Comparison of ENCODE assay signal across 26 mouse cellular contexts in the genomic region with DNA sequence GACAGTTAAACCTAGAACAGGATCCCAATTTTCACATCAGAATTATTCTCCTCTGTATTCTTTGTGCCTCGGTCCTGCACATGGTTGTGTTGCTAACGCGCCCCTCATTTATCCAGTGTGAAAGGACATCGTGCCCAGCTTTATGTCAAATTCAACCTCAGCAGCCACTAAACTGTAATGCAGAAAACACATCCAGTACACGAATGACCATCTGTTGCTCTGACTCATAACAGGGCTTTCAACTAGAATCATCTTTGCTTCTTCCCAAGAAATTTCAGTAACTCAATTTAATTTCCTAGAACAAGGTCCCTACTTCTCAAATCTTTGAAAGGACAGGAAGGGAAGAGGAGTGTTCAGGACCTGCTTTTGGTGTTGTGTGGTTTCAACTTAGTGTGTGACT.
"Had no signal": no experiment of that assay in that cellular context is flagged by ENCODE, and none has a peak within 500 bp of the region (broad histone marks: within the 10 kb centered on the region; RNA-seq: fewer than 3 reads in every experiment).

No protein-coding gene starts in this region.

- H3K9ac ChIP-seq: heart, embryonic 12.5 days; heart, embryonic 13.5 days; heart, embryonic 15.5 days; hindbrain, embryonic 12.5 days; hindbrain, embryonic 13.5 days; hindbrain, embryonic 14.5 days; hindbrain, embryonic 15.5 days; intestine, embryonic 15.5 days; kidney, embryonic 15.5 days had no signal

- H3K4me2 ChIP-seq: heart, embryonic 11.5 days; heart, embryonic 12.5 days; heart, embryonic 13.5 days; heart, embryonic 15.5 days; hindbrain, embryonic 12.5 days; hindbrain, embryonic 13.5 days; hindbrain, embryonic 14.5 days; hindbrain, embryonic 15.5 days; intestine, embryonic 15.5 days; kidney, embryonic 15.5 days had no signal

- H3K4me3 ChIP-seq: heart, embryonic 10.5 days; heart, embryonic 12.5 days; heart, embryonic 13.5 days; heart, embryonic 15.5 days; hindbrain, embryonic 10.5 days; hindbrain, embryonic 12.5 days; hindbrain, embryonic 13.5 days; hindbrain, embryonic 15.5 days; intestine, embryonic 15.5 days; kidney, embryonic 15.5 days; left cerebral cortex, adult 2 months had no signal

- H3K27ac ChIP-seq: heart, embryonic 10.5 days; heart, embryonic 13.5 days; heart, embryonic 15.5 days; hindbrain, embryonic 10.5 days; hindbrain, embryonic 12.5 days; hindbrain, embryonic 13.5 days; hindbrain, embryonic 14.5 days; hindbrain, embryonic 15.5 days; hindbrain, postnatal 0 days; intestine, embryonic 15.5 days; kidney, embryonic 15.5 days; kidney, postnatal 0 days had no signal

- H3K36me3 ChIP-seq: heart, embryonic 10.5 days; heart, embryonic 12.5 days; heart, embryonic 13.5 days; heart, embryonic 15.5 days; hindbrain, embryonic 10.5 days; hindbrain, embryonic 12.5 days; hindbrain, embryonic 13.5 days; hindbrain, embryonic 15.5 days; intestine, embryonic 15.5 days; kidney, embryonic 15.5 days had no signal

- H3K4me1 ChIP-seq: heart, embryonic 10.5 days; heart, embryonic 12.5 days; heart, embryonic 13.5 days; heart, embryonic 15.5 days; hindbrain, embryonic 10.5 days; hindbrain, embryonic 12.5 days; hindbrain, embryonic 13.5 days; hindbrain, embryonic 15.5 days; intestine, embryonic 15.5 days; kidney, embryonic 15.5 days had no signal

- H3K27me3 ChIP-seq: heart, embryonic 12.5 days; heart, embryonic 13.5 days; heart, embryonic 15.5 days; hindbrain, embryonic 12.5 days; hindbrain, embryonic 13.5 days; hindbrain, embryonic 15.5 days; intestine, embryonic 15.5 days; kidney, embryonic 15.5 days had no signal

- DNase-seq: kidney, adult 11 months; kidney, adult 18-20 months; kidney, adult 2 months; kidney, adult 8-10 months; kidney, adult 9 months; kidney, postnatal 25 days; kidney, postnatal 36 days; layer of hippocampus, adult 9-11 months; layer of hippocampus, postnatal 36 days had no signal

- ATAC-seq: hindbrain, embryonic 16.5 days; hindbrain, postnatal 0 days; inflammation-experienced regulatory T-cells, adult 6 months; intestine, embryonic 15.5 days had no signal

- H3K9me3 ChIP-seq: heart, embryonic 10.5 days; heart, embryonic 15.5 days; hindbrain, embryonic 10.5 days; hindbrain, embryonic 12.5 days; hindbrain, embryonic 13.5 days; hindbrain, embryonic 15.5 days; intestine, embryonic 15.5 days; kidney, embryonic 15.5 days had no signal
